Mouse (Mus musculus) C2C12 (cell line): ENCODE measurements around the gene Prickle3.

ENCODE experiments used
- CEBPB ChIP-seq: IDR thresholded peaks from one replicate; pipeline ENCODE4 v1.6.1; 2011; ENCODE audit warnings: low read depth, mild to moderate bottlenecking, control low read depth, moderate library complexity
- CTCF ChIP-seq: IDR thresholded peaks from one replicate; pipeline ENCODE4 v1.5.1; 2011; ENCODE audit not compliant: control insufficient read depth, insufficient read depth, insufficient read length
- FOSL1 ChIP-seq: IDR thresholded peaks from one replicate; pipeline ENCODE4 v1.8.0; 2011; ENCODE audit warnings: mild to moderate bottlenecking, low read length; ENCODE audit not compliant: poor library complexity, insufficient read depth, severe bottlenecking
- MAX ChIP-seq: IDR thresholded peaks from one replicate; pipeline ENCODE4 v1.6.1; 2011; ENCODE audit warnings: mild to moderate bottlenecking, control low read depth
- MYOD1 ChIP-seq: IDR thresholded peaks from one replicate; pipeline ENCODE4 v1.6.1; 2011; ENCODE audit warnings: low read depth; ENCODE audit not compliant: control insufficient read depth, insufficient read length
- MYOG ChIP-seq: IDR thresholded peaks from one replicate; pipeline ENCODE4 v1.6.1; 2011; ENCODE audit not compliant: control insufficient read depth, insufficient read length; ENCODE audit errors: extremely low read depth

DNA sequence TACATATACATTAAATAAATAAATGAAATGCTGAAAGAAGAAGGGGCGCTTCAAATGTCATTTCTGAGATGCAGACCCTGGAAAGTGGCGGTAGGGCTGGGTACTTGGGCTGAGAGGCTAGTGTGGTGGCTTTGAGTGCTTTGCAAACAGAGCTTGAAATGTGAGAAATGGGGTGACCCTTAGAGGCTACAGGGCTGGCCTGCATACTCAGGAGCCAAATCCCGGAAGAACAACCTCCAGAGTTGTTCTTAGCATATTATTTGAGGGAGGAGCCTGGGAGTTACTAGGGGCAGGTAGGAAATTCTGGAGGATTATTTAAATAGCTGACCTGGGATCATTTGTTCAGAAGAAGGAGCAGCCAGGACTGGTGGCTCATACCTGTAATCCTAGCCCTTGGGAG, 33.4 kb downstream of the Prickle3 start:
- TF ChIP-seq CTCF (no peak), FOSL1 (no peak), MAX (no peak), CEBPB (no peak), MYOD1 (no peak), MYOG (no peak)
